19 mouse cellular contexts compared by ENCODE assay signal in the genomic region with DNA sequence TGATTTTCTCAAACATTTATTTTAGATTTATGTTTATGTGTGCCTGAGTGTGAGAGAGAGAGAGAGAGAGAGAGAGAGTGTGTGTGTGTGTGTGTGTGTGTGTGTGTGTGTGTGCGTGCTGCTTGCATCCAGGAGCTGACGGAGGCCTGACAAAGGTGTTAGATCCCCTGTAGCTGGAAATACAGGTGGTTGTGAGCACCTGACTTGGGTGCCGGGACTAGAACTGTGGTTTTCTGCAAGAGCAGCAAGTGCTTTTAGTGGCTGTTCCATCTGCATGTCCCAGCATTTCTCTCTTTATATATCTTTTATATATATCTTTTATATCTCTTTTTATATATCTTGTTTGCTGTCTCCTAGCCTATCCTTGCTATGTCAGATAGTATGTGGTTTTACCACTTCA. TPM values are rescaled to one million over a fixed set of nuclear protein-coding genes. Genes with fewer than 3 reads are reported as not detected.
DNase-seq lines count a peak whose midpoint lies in the region; ATAC-seq lines count a peak whose summit lies in the region.
"Had no signal": no experiment of that assay in that cellular context is flagged by ENCODE, and none has a peak within 500 bp of the region (broad histone marks: within the 10 kb centered on the region; RNA-seq: fewer than 3 reads in every experiment).

No protein-coding gene starts in this region.

- H3K9ac ChIP-seq in midbrain, embryonic 11.5 days (ENCODE audit: low read length) = no peak overlapping the region
- H3K9ac ChIP-seq in midbrain, embryonic 14.5 days (replicated peaks; ENCODE audit: low read length) = no peak overlapping the region

- no peaks in the 10 kb centered on the region for H3K4me1 ChIP-seq in midbrain, embryonic 11.5 days (ENCODE audit: control insufficient read depth, insufficient read depth, low read length)
- no peaks in the 10 kb centered on the region for H3K4me1 ChIP-seq in midbrain, embryonic 14.5 days (ENCODE audit: control insufficient read depth, insufficient read depth, low read length)

- H3K27me3 ChIP-seq in midbrain, embryonic 11.5 days (ENCODE audit: control insufficient read depth, insufficient read depth, low read length) = no peaks in the 10 kb centered on the region
- no peaks in the 10 kb centered on the region for H3K27me3 ChIP-seq in midbrain, embryonic 14.5 days (ENCODE audit: control insufficient read depth, insufficient read depth, low read length)
- H3K27me3 ChIP-seq: CH12.LX, Patski had no signal

- H3K9me3 ChIP-seq in midbrain, embryonic 11.5 days (ENCODE audit: control insufficient read depth, low read length) = no peaks in the 10 kb centered on the region
- H3K9me3 ChIP-seq in midbrain, embryonic 14.5 days (ENCODE audit: control insufficient read depth, low read length) = no peaks in the 10 kb centered on the region
- H3K9me3 ChIP-seq: G1E had no signal

- DNase-seq in heart, adult 11 months = peak; percentile 55
- no peak for DNase-seq in heart, adult 9 months (ENCODE audit: low spot score in 2 of 2)
- peak; percentile 56 for DNase-seq in midbrain, embryonic 11.5 days (ENCODE audit: low spot score, missing footprints)
- no peak for DNase-seq in midbrain, embryonic 14.5 days
- DNase-seq: adrenal gland, adult 2 months; adrenal gland, adult 8-10 months; adrenal gland, postnatal 10 days; adrenal gland, postnatal 14 days; adrenal gland, postnatal 25 days; adrenal gland, postnatal 36 days; B cell, adult 2 months; cerebellum, adult 11 months; cerebellum, adult 11-12 months; cerebellum, adult 18-20 months had no signal

- no peak for ATAC-seq in midbrain, embryonic 11.5 days (ENCODE audit: low FRiP score)
- no peak for ATAC-seq in midbrain, embryonic 14.5 days (ENCODE audit: low FRiP score, low TSS enrichment)
- ATAC-seq: activated CD4-positive, CD25-positive, alpha-beta regulatory T cell, adult 4 months; CD4-positive, CD25-positive, alpha-beta regulatory T cell, adult 4 months; Patski had no signal

- H3K36me3 ChIP-seq in midbrain, embryonic 11.5 days (ENCODE audit: control insufficient read depth, insufficient read depth, low read length) = peaks cover 11% of the 10 kb centered on the region
- H3K36me3 ChIP-seq in midbrain, embryonic 14.5 days (ENCODE audit: control insufficient read depth, insufficient read depth, low read length) = peaks cover 84% of the 10 kb centered on the region

- H3K4me2 ChIP-seq in midbrain, embryonic 11.5 days = no peak overlapping the region
- no peak overlapping the region for H3K4me2 ChIP-seq in midbrain, embryonic 14.5 days (ENCODE audit: low read length)

- no peak overlapping the region for H3K4me3 ChIP-seq in midbrain, embryonic 11.5 days (ENCODE audit: low read depth, low read length)
- H3K4me3 ChIP-seq in midbrain, embryonic 14.5 days (replicated peaks; ENCODE audit: low read depth, low read length) = no peak overlapping the region

- no peak overlapping the region for H3K27ac ChIP-seq in midbrain, embryonic 11.5 days (ENCODE audit: low read depth, low read length)
- H3K27ac ChIP-seq in midbrain, embryonic 14.5 days (replicated peaks; ENCODE audit: low read depth, low read length) = no peak overlapping the region

- 96% methylated on average over 3 of the region's 3 CpGs for WGBS in midbrain, embryonic 11.5 days
- 94% methylated on average over 3 of the region's 3 CpGs for WGBS in midbrain, embryonic 14.5 days

RNA-seq across cellular contexts. Expression of gene Sec23ip, which starts 37.1 kb away (rescaled TPM):
- 44.4 and 46.6 TPM in 2 replicates for polyA plus RNA-seq in midbrain, embryonic 11.5 days (2014; fragmentation: Nextera tagmentation; extraction: Ambion mirVana)
- 33.3 and 39.6 TPM in 2 replicates for polyA plus RNA-seq in midbrain, embryonic 14.5 days (2014; fragmentation: Nextera tagmentation; extraction: Ambion mirVana)

RNA-seq across cellular contexts. Expression of gene Mcmbp, which starts 41.6 kb away (rescaled TPM):
- 79.1 and 83.9 TPM in 2 replicates for polyA plus RNA-seq in midbrain, embryonic 11.5 days (2014; fragmentation: Nextera tagmentation; extraction: Ambion mirVana)
- 60.8 and 61.7 TPM in 2 replicates for polyA plus RNA-seq in midbrain, embryonic 14.5 days (2014; fragmentation: Nextera tagmentation; extraction: Ambion mirVana)

Comparison
In these comparisons a context has a peak if more than half of its experiments do, and no peak if none do; other contexts are left out.
1. DNase-seq: peak in heart, adult 11 months (single experiment) and midbrain, embryonic 11.5 days (single experiment); none in heart, adult 9 months (0 of 2) and midbrain, embryonic 14.5 days (single experiment).